Mouse (Mus musculus) liver, embryonic 14.5 days (tissue): Measurements from ENCODE around the gene Wbp11. TPM values are rescaled to one million over a fixed set of nuclear protein-coding genes. Genes with fewer than 3 reads are reported as not detected.

Experiments used
- ATAC-seq: fragments of 200-750 bp; cut with Nextera tagmentation; 2 replicates; pipeline ENCODE4 v1.8.0; 2017; ENCODE audit warnings: moderate number of reproducible peaks, mild to moderate bottlenecking, moderate library complexity; ENCODE audit not compliant: insufficient read depth
- DNase-seq, 3 experiments: peaks; one replicate each; pipeline ENCODE4 v3.0.0-alpha.2; 2012 to 2013; ENCODE audit warnings: low read depth in 3 of 3, low spot score in 3 of 3
- H3K27ac ChIP-seq: fragments of 300-500 bp; sonication (generic); 2 replicates; pipeline ENCODE4 v1.5.1; 2014; ENCODE audit warnings: moderate library complexity, mild to moderate bottlenecking, control low read depth, inconsistent platforms
- H3K27me3 ChIP-seq: fragments of 300-500 bp; sonication (generic); 2 replicates; pipeline ENCODE4 v1.6.1; 2014; ENCODE audit warnings: mild to moderate bottlenecking, low read length, moderate library complexity; ENCODE audit not compliant: control insufficient read depth, insufficient read depth
- H3K36me3 ChIP-seq: fragments of 300-500 bp; sonication (generic); replicated peaks from 2 replicates; pipeline ENCODE4 v1.6.1; 2014; ENCODE audit warnings: low read depth; ENCODE audit not compliant: control insufficient read depth, insufficient read depth
- H3K4me1 ChIP-seq, 2 experiments: fragments of 200-500 bp in 1 of 2; fragments of 300-500 bp in 1 of 2; sonication (generic) in 1 of 2; replicated peaks; 2 replicates each; pipeline ENCODE4 v1.6.1; 2012 to 2014; ENCODE audit warnings: antibody characterized with exemption in 1 of 2, inconsistent platforms in 1 of 2, low read length in 1 of 2; ENCODE audit not compliant: control insufficient read depth in 2 of 2, insufficient read depth in 2 of 2
- H3K4me2 ChIP-seq: fragments of 300-500 bp; sonication (generic); 2 replicates; pipeline ENCODE4 v1.6.1; 2014; ENCODE audit warnings: low read depth, mild to moderate bottlenecking, control low read depth, moderate library complexity
- H3K4me3 ChIP-seq, 2 experiments: fragments of 200-500 bp in 1 of 2; fragments of 300-500 bp in 1 of 2; sonication (generic) in 1 of 2; 2 replicates each; pipeline ENCODE4 v1.5.1; 2012 to 2014; ENCODE audit warnings: low read depth in 2 of 2, low read length in 2 of 2, mild to moderate bottlenecking in 2 of 2, control low read depth in 1 of 2, inconsistent platforms in 1 of 2, moderate library complexity in 1 of 2; ENCODE audit not compliant: insufficient read depth in 1 of 2
- H3K9ac ChIP-seq: fragments of 300-500 bp; sonication (generic); replicated peaks from 2 replicates; pipeline ENCODE4 v1.6.1; 2014; ENCODE audit warnings: mild to moderate bottlenecking, control low read depth, moderate library complexity
- H3K9me3 ChIP-seq: fragments of 300-500 bp; sonication (generic); 2 replicates; pipeline ENCODE4 v1.6.1; 2016; ENCODE audit warnings: low read length, mixed read lengths; ENCODE audit not compliant: control insufficient read depth
- CTCF ChIP-seq: IDR thresholded peaks from 2 replicates; pipeline ENCODE4 v1.5.1; 2016; ENCODE audit warnings: antibody characterized with exemption, low read depth, control low read depth
- EP300 ChIP-seq: IDR thresholded peaks from 2 replicates; pipeline ENCODE4 v1.6.1; 2016; ENCODE audit warnings: antibody characterized with exemption, low read depth
- WGBS: fragments of 180-500 bp; shearing (Covaris S2); extraction: QIAGEN DNeasy Blood & Tissue Kit; methylation state at CpG from one replicate; pipeline ENCODE4 v1.1.7; 2014; ENCODE audit not compliant: insufficient replicate concordance; 5-methylcytosine and 5-hydroxymethylcytosine counted together
- polyA plus RNA-seq, 2 experiments: library from polyadenylated mRNA; depleted of rRNA in 1 of 2; stranded (reverse) in 1 of 2; unstranded in 1 of 2; fragments of >200 nt; fragmentation: Nextera tagmentation in 1 of 2; extraction: Ambion mirVana in 1 of 2; gene quantifications; 2 replicates each; pipeline versions ENCODE4 v1.2.1 to v1.2.3; 2012 to 2014

Wbp11 gene
- polyA plus RNA-seq, 2 experiments, result 37.6 to 51.3 TPM

- Histone ChIP-seq H3K4me3 (no peak overlapping the region), H3K9ac (no peak overlapping the region), H3K27ac (no peak overlapping the region), H3K36me3 (peaks cover 42% of the 10 kb centered on the region), H3K4me1 (peaks cover 21 to 25% of the 10 kb centered on the region in 2 experiments), H3K9me3 (no peaks in the 10 kb centered on the region), H3K27me3 (no peaks in the 10 kb centered on the region), H3K4me2 (no peak overlapping the region)
- no peak for TF ChIP-seq EP300
- TF ChIP-seq CTCF, result no peak
- ATAC-seq (no peak), DNase-seq (no peak)
- 78% methylated on average over 10 of the region's 10 CpGs for WGBS
Measured at GRCm38 (mm10) chr6:136811196-136811595, 16.8 kb downstream of the Wbp11 start.

GRCm38 (mm10) chr6:136809673-136810072 lies 18.4 kb downstream of the Wbp11 start:
- peaks cover 29% of the 10 kb centered on the region for H3K36me3 ChIP-seq
- peak overlapping the region; percentile 0 for H3K27ac ChIP-seq
- no peak for TF ChIP-seq EP300
- no peak for TF ChIP-seq CTCF
- H3K9me3 ChIP-seq, result no peaks in the 10 kb centered on the region
- H3K4me3 ChIP-seq, result peak overlapping the region; percentile 75 to 78
- DNase-seq (no peak), ATAC-seq (no peak)
- H3K27me3 ChIP-seq, result no peaks in the 10 kb centered on the region
- H3K4me2 ChIP-seq, result peak overlapping the region; percentile 88
- H3K4me1 ChIP-seq, result peaks cover 28 to 32% of the 10 kb centered on the region in 2 experiments
- WGBS, result 33% methylated on average over 13 of the region's 13 CpGs
- H3K9ac ChIP-seq, result peak overlapping the region; percentile 90

DNA sequence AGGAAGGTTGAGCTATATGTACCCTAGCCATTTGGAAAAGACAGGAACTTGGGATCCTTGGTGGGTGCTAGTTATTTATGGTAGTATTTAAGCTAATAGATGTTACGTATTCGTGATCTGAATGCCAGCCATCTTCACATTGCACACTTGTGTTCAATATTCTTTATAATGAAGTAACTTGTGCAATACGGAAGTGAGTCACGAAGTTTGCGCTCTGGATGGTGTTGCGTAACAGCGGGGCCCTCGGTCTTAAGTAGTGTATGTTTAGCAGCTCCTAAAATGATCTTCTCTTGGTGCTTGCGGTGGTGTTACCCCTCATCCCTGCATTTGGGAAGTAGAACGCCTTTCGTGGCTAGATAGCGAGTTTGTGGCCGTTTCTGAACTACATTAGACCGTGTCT lies 19.0 kb downstream of the Wbp11 start:
- DNase-seq (peak; percentile 49 to 63 (median 60)), ATAC-seq (no peak)
- Histone ChIP-seq H3K4me2 (peak overlapping the region; percentile 88), H3K27me3 (no peaks in the 10 kb centered on the region), H3K27ac (peak overlapping the region; percentile 0), H3K9ac (peak overlapping the region; percentile 90), H3K36me3 (peaks cover 23% of the 10 kb centered on the region), H3K9me3 (no peaks in the 10 kb centered on the region), H3K4me1 (peaks cover 30 to 32% of the 10 kb centered on the region in 2 experiments), H3K4me3 (peak overlapping the region; percentile 75 to 78)
- no peak for TF ChIP-seq CTCF
- no peak for TF ChIP-seq EP300
- WGBS, result under 1% methylated on average over 14 of the region's 14 CpGs

GRCm38 (mm10) chr6:136808631-136809046 lies 19.4 kb downstream of the Wbp11 start:
- under 1% methylated on average over 28 of the region's 28 CpGs for WGBS
- ATAC-seq (peak; percentile 20), DNase-seq (peak in 2 of 3 experiments; percentile 42 to 46)

DNA sequence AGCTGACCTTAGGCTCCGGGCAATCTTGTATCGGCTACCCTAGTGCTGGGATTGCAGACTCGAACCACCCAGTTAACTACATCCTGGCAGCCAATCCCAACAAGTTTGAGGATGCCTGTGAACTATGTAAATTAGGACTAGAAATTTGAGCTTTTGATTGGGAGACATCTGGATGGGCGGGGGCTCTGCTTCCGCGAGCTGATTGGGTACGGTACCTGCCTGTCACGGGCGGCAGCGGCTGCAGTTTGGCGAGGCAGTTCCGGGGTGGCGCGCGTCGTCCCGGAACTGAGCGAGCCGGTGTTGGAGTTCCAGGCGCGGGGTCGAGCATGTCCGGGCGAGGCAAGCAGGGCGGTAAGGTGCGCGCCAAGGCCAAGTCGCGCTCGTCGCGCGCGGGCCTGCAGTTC lies 20.0 kb downstream of the Wbp11 start, which contains the start of gene H2afj:
TSS of gene H2afj (plus strand) at position 231 of the 404 bp plus-strand sequence.
- H3K36me3 ChIP-seq, result peaks cover 14% of the 10 kb centered on the region
- no peaks in the 10 kb centered on the region for H3K9me3 ChIP-seq
- no peaks in the 10 kb centered on the region for H3K27me3 ChIP-seq
- H3K9ac ChIP-seq, result peak within 1 kb of the TSS; percentile 90
- H3K4me2 ChIP-seq, result peak within 1 kb of the TSS; percentile 88
- H3K4me3 ChIP-seq, result peak within 1 kb of the TSS; percentile 75 to 78
- WGBS, result under 1% methylated on average over 34 of the region's 34 CpGs
- DNase-seq, result peak; percentile 93 to 96 (median 93)
- H3K27ac ChIP-seq, result peak within 1 kb of the TSS; percentile 90
- TF ChIP-seq CTCF (no peak), EP300 (no peak; the same call in 1 of the 2 replicates)
- ATAC-seq, result peak; percentile 73
- peaks cover 35 to 38% of the 10 kb centered on the region in 2 experiments for H3K4me1 ChIP-seq

More at GRCm38 (mm10) chr6:136808631-136809046, 19.4 kb downstream of the Wbp11 start:
- Histone ChIP-seq H3K4me1 (peaks cover 30 to 32% of the 10 kb centered on the region in 2 experiments), H3K27ac (peak overlapping the region; percentile 73), H3K4me3 (peak overlapping the region; percentile 75 to 78), H3K36me3 (peaks cover 19% of the 10 kb centered on the region), H3K9ac (peak overlapping the region; percentile 90), H3K9me3 (no peaks in the 10 kb centered on the region), H3K4me2 (peak overlapping the region; percentile 88), H3K27me3 (no peaks in the 10 kb centered on the region)
- TF ChIP-seq CTCF (no peak), EP300 (no peak)
